Mouse (Mus musculus): ENCODE measurements around the gene Slc25a43.

- TF ChIP-seq CTCF (IDR thresholded peaks at IDR 0.05; ENCODE audit: control insufficient read depth, insufficient read depth, insufficient replicate concordance, low read depth, low read length) (no peak), POLR2A (IDR thresholded peaks at IDR 0.05; ENCODE audit: control insufficient read depth, low read depth, low read length) (no peak)
Measured at GRCm38 (mm10) chrX:36763298-36763933, 20.0 kb downstream of the Slc25a43 start.

All from testis, adult 2 months (tissue).